Mouse (Mus musculus) hindlimb bud, embryonic 11.5 days (tissue): ENCODE data around the gene Scgb2b27.
"Not testable (repeated sequence)": the region's sequence is repeated elsewhere in the genome, so short reads cannot be mapped to it uniquely, and the experiment has no call there.

ENCODE experiments used
- DNase-seq: peaks from one replicate; pipeline ENCODE4 v3.0.0-alpha.2; 2012; ENCODE audit warnings: low read depth, low spot score; ENCODE audit errors: extremely low spot score

Scgb2b27 gene

GRCm38 (mm10) chr7:34013842-34014241 lies at the start of gene Scgb2b27:
Gene Scgb2b27 (minus strand): TSS chr7:34013942.
- DNase-seq, result no peak

- not testable (repeated sequence) for DNase-seq
Observed at GRCm38 (mm10) chr7:34036076-34036815, 22.5 kb upstream of the Scgb2b27 start.

DNA sequence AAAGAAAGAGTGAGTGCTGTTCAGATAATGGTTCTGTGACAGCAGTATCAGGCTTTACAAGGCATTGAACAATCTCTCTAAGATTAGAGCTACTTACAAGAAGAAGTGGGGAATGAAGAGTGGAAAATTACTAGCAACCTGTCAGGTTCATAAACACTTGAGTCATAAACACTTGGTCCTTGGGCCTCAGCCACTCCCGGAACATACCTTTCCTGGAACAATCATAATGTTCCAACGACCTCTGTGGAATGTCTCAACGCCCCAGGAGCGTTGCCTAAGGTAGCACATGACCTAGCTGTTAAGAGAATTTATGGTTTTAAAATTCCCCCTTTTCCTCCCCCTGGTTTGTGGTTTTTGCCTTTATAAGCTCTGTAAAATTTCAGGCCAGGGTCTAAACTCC lies 20.8 kb upstream of the Scgb2b27 start:
- not testable (repeated sequence) for DNase-seq

DNA sequence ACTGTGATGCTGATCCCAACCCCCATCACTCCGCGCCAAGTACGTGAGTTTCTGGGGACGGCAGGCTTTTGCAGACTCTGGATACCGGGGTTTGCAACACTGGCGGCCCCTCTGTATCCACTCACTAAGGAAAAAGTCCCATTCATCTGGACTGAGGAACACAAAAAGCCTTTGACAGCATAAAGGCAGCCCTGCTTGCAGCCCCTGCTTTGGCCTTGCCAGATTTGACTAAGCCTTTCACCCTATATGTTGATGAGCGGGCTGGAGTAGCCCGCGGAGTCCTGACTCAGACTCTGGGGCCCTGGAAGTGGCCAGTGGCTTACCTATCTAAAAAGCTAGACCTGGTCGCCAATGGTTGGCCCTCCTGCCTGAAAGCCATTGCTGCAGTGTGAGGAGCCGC lies 16.3 kb upstream of the Scgb2b27 start:
- no peak for DNase-seq

GRCm38 (mm10) chr7:34027202-34027601 lies 13.5 kb upstream of the Scgb2b27 start:
- not testable (repeated sequence) for DNase-seq

GRCm38 (mm10) chr7:34025641-34026040 lies 11.9 kb upstream of the Scgb2b27 start:
- DNase-seq, result no peak

DNA sequence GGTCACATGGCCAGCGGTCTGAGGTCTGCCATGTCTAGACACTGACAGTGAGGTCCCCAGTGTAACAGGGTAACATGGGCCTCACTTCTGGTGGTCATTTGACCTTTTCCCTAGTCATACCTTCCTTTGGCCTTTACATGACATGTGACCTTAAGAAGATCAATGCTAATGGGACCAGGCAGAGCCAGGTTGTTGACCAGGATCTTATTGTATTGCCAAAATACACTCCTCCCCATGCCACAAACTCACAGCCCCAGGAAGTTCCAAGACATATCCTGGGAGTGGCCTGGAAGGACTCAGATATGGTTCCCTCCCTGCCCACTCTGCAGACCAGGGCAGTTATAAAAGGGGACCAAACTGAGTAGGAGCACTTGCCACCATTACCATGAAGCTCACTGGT lies 7.4 kb upstream of the Scgb2b27 start, which contains the start of gene Scgb1b27:
Scgb1b27 (plus strand) TSS at position 301 of the 400 bp plus-strand sequence.
- DNase-seq, result not testable (repeated sequence)

DNA sequence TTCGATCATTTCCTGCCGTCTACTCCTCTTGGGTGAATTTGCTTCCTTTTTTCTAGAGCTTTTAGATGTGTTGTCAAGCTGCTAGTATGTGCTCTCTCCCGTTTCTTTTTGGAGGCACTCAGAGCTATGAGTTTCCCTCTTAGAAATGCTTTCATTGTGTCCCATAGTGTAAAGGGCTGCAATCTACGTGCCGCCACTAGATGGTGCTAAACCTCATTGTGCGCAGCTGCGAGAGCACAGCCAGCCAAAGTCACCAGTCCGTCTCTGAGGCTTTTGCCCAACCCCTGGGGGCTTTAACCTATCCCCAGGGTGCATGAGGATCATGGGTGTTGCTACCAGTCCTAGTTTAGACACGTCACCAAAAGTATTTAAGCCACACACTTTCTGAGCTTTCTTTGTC lies 31.5 kb downstream of the Scgb2b27 start:
- DNase-seq, result not testable (repeated sequence)
